Mouse (Mus musculus) CD4-positive, CD25-positive, alpha-beta regulatory T cell, adult 4 months (primary cell): ENCODE results near the gene Vamp1. TPM values are rescaled to one million over a fixed set of nuclear protein-coding genes. Genes with fewer than 3 reads are reported as not detected.

ENCODE experiments used
- ATAC-seq: one replicate; pipeline ENCODE4 v1.8.0; 2017
- polyA plus RNA-seq, 2 experiments: library from polyadenylated mRNA; unstranded; fragments of 100-300 nt; shearing (Covaris generic); gene quantifications; one replicate each; pipeline ENCODE4 v1.2.1; 2017

Gene Vamp1
- polyA plus RNA-seq, 2 experiments from 2014 or later, result 17.0 to 28.4 TPM

DNA sequence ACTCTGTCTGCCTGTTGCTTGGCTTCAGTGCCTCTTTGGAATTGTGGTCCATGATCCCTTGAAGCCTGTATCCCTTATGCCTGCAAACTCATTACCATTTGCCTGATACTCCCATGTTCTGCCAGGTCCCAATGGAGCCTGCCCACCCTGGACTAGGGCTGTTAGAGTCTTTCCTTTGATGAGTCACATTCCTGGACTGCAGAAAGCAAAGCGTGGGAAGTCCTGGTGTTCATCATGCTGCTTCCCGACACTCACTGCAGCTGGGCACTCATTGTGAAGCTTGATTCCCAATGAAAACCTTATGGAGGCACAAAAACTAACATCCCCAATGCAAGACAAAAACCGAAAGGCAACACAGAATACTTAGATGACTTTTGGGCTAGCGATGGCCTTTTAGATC lies 76.0 kb downstream of the Vamp1 start:
- ATAC-seq, result no peak

DNA sequence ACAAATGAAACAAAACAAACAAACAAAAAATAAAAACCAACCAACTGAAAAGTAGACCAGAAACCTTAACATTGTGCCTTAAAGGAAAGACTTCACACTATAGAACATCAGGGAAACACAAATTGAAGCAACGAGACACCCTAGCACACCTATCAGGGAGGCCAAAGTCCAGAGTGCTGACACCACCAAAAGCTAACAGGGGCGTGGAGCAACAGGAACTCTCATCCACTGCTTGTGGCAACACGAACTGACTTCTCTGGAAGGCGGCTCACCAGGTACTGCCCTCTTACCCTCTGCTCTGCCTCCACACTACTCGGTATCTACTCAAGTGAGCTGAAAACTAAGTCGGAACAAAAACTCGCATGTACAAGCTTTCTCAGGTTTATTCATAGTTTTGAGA lies 76.9 kb downstream of the Vamp1 start:
- ATAC-seq, result no peak

DNA sequence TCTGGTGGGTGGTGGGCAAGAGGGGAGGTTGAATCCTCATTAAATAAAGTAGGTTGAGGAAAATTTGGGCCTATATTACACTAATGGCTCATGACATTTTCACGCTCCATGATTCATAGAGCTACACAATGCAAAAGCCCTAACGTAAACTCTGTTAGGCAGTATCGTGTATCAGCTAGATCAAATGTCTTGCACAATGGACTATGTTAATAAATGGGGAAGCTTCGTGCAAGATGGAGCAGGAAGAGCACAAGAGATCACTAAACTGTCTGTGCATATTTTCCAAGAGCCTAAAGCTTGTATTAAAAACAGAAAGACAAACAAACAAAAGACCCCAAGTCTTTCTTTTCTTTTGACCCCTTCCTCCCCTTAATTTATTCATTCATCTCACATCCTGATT lies 78.7 kb downstream of the Vamp1 start:
- ATAC-seq, result no peak

Other genes starting within 250 kb of the Vamp1 start
- under 1 TPM in 1 of 2 experiments, not detected in 1; 0.15 TPM for gene Pianp, start 218.9 kb upstream of the Vamp1 start, polyA plus RNA-seq
- 1 to 10 TPM; 3.9 to 4.4 TPM for gene Zfp384, start 206.4 kb upstream of the Vamp1 start, polyA plus RNA-seq
- gene Ing4, start 175.8 kb upstream of the Vamp1 start, polyA plus RNA-seq, result 10 to 100 TPM; 48.3 to 64.6 TPM
- 10 to 100 TPM; 24.6 to 25.9 TPM for gene Acrbp, start 165.9 kb upstream of the Vamp1 start, polyA plus RNA-seq
- gene Lpar5, start 147.6 kb upstream of the Vamp1 start, polyA plus RNA-seq, result 10 to 100 TPM; 12.1 to 19.9 TPM
- 10 to 100 TPM; 61.4 to 71.9 TPM for gene Chd4, start 119.6 kb upstream of the Vamp1 start, polyA plus RNA-seq
- 10 to 100 TPM; 51.5 to 59.7 TPM for gene Nop2, start 83.6 kb upstream of the Vamp1 start, polyA plus RNA-seq
- gene Iffo1, start 70.3 kb upstream of the Vamp1 start, polyA plus RNA-seq, result 10 to 100 TPM in 1 of 2 experiments, 1 to 10 TPM in 1; 9.5 to 10.6 TPM
- gene Gapdh, start 49.1 kb upstream of the Vamp1 start, polyA plus RNA-seq, result 100 to 1,000 TPM; 215 to 384 TPM
- 10 to 100 TPM; 22.6 to 49.4 TPM for gene Ncapd2, start 23.9 kb upstream of the Vamp1 start, polyA plus RNA-seq
- 10 to 100 TPM; 67.5 to 77.7 TPM for gene Mrpl51, start 23.8 kb upstream of the Vamp1 start, polyA plus RNA-seq
- gene Tapbpl, start 16.3 kb downstream of the Vamp1 start, polyA plus RNA-seq, result 100 to 1,000 TPM in 1 of 2 experiments, 10 to 100 TPM in 1; 88.2 to 156 TPM
- 100 to 1,000 TPM; 638 to 724 TPM for gene Cd27, start 21.5 kb downstream of the Vamp1 start, polyA plus RNA-seq
- gene Tuba3a, start 70.5 kb downstream of the Vamp1 start, polyA plus RNA-seq, result 1 to 10 TPM; 1.9 to 2.3 TPM
- under 1 TPM in 1 of 2 experiments, not detected in 1; 0.28 TPM for gene Ltbr, start 98.3 kb downstream of the Vamp1 start, polyA plus RNA-seq
- gene Scnn1a, start 105.1 kb downstream of the Vamp1 start, polyA plus RNA-seq, result not detected
- gene Tnfrsf1a, start 133.8 kb downstream of the Vamp1 start, polyA plus RNA-seq, result 10 to 100 TPM; 24.9 to 43.5 TPM
- under 1 TPM in 1 of 2 experiments, not detected in 1; 0.12 TPM for gene Plekhg6, start 165.2 kb downstream of the Vamp1 start, polyA plus RNA-seq